Mouse (Mus musculus) megakaryocyte, embryonic 14.5 days (primary cell): ENCODE measurements around the gene Oit3.

Experiments
- FLI1 ChIP-seq: IDR thresholded peaks from 2 replicates; pipeline ENCODE4 v1.6.1; 2012; ENCODE audit warnings: low read length, inconsistent platforms, mixed read lengths
- GATA1 ChIP-seq: IDR thresholded peaks from 3 replicates; pipeline ENCODE4 v1.6.1; 2012; ENCODE audit warnings: mixed read lengths, low read length, inconsistent platforms, borderline replicate concordance

DNA sequence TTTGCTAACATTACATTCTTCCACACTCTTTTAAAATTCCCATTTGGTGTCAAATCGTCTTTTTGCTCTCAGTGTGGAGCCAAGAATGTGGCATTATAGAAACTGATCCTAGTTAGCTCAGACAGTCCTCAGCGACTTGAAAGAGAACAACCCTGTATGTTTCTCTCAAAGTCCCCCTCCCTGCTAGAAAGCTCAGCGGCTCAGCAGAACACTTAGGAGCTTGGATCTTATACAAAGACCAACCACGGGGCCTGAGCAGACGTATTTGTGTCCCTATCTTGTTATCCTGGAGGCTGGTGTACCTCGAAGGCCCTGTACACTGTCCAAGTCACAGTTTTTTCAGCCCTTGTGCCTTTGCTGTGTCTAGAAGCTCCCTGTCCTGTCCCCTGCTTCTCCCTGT is 1.4 kb downstream of the Oit3 start:
- no peak for TF ChIP-seq GATA1
- TF ChIP-seq FLI1, result no peak
